In the genomic region with DNA sequence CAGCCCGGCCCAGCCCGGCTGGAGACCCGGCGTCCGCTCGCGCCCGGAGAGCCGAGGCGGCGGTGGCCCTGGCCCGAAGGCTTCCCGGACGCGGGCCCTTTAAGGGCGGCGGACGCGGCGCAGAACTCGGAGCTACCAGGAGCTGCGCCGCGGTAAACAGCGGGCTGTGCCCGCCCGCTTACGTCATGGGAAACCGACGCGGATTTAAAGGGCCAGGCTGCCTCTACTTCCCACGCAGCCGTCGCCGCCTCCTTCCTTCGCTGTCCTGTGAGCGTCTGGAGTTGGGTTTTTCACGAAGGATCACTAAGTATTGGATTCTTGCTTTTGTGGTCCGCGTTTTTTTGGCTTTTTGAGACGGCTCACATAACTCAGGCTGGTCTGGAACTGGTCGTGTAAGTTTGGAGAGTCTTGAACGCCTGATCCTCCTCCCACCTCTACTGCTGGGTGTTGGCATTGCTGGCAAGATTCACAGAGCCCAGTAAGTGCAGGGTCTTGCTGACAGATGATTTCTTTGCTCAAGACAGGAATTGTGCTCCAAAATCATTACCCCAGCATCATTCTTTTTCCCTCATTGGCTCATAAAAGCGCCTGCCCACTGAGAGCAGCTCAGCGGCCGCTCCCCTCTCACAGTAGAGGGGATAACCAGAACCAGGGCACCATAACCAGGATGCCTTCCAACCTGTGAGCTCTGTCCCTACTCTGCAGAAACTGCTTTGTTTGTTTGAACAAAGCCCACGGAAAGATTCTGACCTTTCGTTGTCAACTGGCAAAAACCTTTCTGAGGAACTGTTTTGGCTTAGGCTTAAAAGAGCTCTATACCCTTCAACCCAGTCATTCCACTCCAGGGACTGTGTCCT, we compare ENCODE assay signal across 8 mouse cellular contexts. TPM values are rescaled to one million over a fixed set of nuclear protein-coding genes. Genes with fewer than 3 reads are reported as not detected.
A peak's percentile ranks its signal among the peaks of the same experiment; 100 is the strongest.
DNase-seq lines count a peak whose midpoint lies in the region; ATAC-seq and TF ChIP-seq lines count a peak whose summit lies in the region.

Gene Sidt2, minus strand, starts transcription at position 152 of the 857 bp plus-strand sequence.

- peak within 1 kb of the TSS; percentile 82 for H3K4me2 ChIP-seq in heart, embryonic 13.5 days
- peak within 1 kb of the TSS; percentile 85 for H3K4me2 ChIP-seq in kidney, postnatal 0 days (ENCODE audit: low read length)
- H3K4me2 ChIP-seq in myocyte (ENCODE audit: low read depth), result peak within 1 kb of the TSS; percentile 94

- no peaks in the 10 kb centered on the region for H3K27me3 ChIP-seq in heart, embryonic 13.5 days (replicated peaks)
- H3K27me3 ChIP-seq in kidney, postnatal 0 days (ENCODE audit: insufficient read depth, low read length), result no peaks in the 10 kb centered on the region
- no peaks in the 10 kb centered on the region for H3K27me3 ChIP-seq in liver, adult 2 months (ENCODE audit: control insufficient read depth, insufficient read depth, low read length)
- H3K27me3 ChIP-seq in myocyte (ENCODE audit: control insufficient read depth, insufficient read depth, insufficient read length), result no peaks in the 10 kb centered on the region
- no peaks in the 10 kb centered on the region for H3K27me3 ChIP-seq in splenic B cell, adult 2 months (ENCODE audit: control insufficient read depth, insufficient read depth, low read length, poor library complexity, severe bottlenecking)

- DNase-seq in CD8-positive naive resting alpha-beta T cell, adult 2 months (ENCODE audit: low read depth in 2 of 2, low spot score in 2 of 2), result peak; percentile 75 to 85
- DNase-seq in c-Kit-negative CD71-positive TER-119-positive erythroid progenitor cells, embryonic 14.5 days (ENCODE audit: low read depth, low spot score), result peak; percentile 70
- DNase-seq in fibroblast of lung, adult 2 months (ENCODE audit: low read depth), result peak; percentile 64
- peak; percentile 95 for DNase-seq in kidney, postnatal 0 days (ENCODE audit: low spot score)
- DNase-seq in liver, adult 2 months (ENCODE audit: extremely low read depth, low read depth, low spot score), result peak; percentile 75
- DNase-seq in splenic B cell, adult 2 months (ENCODE audit: low read depth, low spot score), result peak; percentile 90

- peak within 1 kb of the TSS; percentile 77 for H3K4me3 ChIP-seq in heart, embryonic 13.5 days
- peak within 1 kb of the TSS; percentile 95 for H3K4me3 ChIP-seq in kidney, postnatal 0 days (replicated peaks; ENCODE audit: low read depth, low read length)
- H3K4me3 ChIP-seq in liver, adult 2 months (ENCODE audit: insufficient read depth, low read depth, low read length), result peak within 1 kb of the TSS; percentile 94
- H3K4me3 ChIP-seq in myocyte, result peak within 1 kb of the TSS; percentile 73

- peaks cover 24% of the 10 kb centered on the region for H3K36me3 ChIP-seq in heart, embryonic 13.5 days
- peaks cover 15% of the 10 kb centered on the region; the same call in 1 of the 2 replicates for H3K36me3 ChIP-seq in kidney, postnatal 0 days (ENCODE audit: insufficient read depth, low read length)
- H3K36me3 ChIP-seq in liver, adult 2 months (ENCODE audit: control insufficient read depth, insufficient read depth, low read length), result peaks cover 18% of the 10 kb centered on the region
- H3K36me3 ChIP-seq in myocyte (ENCODE audit: control insufficient read depth, insufficient read depth), result peaks cover 10% of the 10 kb centered on the region
- H3K36me3 ChIP-seq in splenic B cell, adult 2 months (ENCODE audit: control insufficient read depth, insufficient read depth, low read length, poor library complexity, severe bottlenecking), result peaks cover 4% of the 10 kb centered on the region; the same call in 1 of the 2 replicates

- TF ChIP-seq CTCF in kidney, postnatal 0 days (IDR thresholded peaks at IDR 0.05; ENCODE audit: low read depth), result no peak
- no peak for TF ChIP-seq CTCF in liver, adult 2 months (IDR thresholded peaks at IDR 0.05; ENCODE audit: low read depth, low read length)

- WGBS in heart, embryonic 13.5 days, result under 1% methylated on average over 48 of the region's 48 CpGs
- 2% methylated on average over 39 of the region's 48 CpGs for WGBS in kidney, postnatal 0 days
- 1% methylated on average over 48 of the region's 48 CpGs for WGBS in liver, adult 2 months

- H3K9me3 ChIP-seq in heart, embryonic 13.5 days, result no peaks in the 10 kb centered on the region
- H3K9me3 ChIP-seq in kidney, postnatal 0 days (replicated peaks; ENCODE audit: low read length), result no peaks in the 10 kb centered on the region

- H3K79me2 ChIP-seq in liver, adult 2 months (ENCODE audit: control insufficient read depth, insufficient read depth, low read length), result peaks cover 22% of the 10 kb centered on the region; the same call in 1 of the 2 replicates
- H3K79me2 ChIP-seq in myocyte (ENCODE audit: control insufficient read depth, insufficient read depth), result peaks cover 17% of the 10 kb centered on the region

- ATAC-seq in heart, embryonic 13.5 days (ENCODE audit: extremely low read depth, insufficient number of reproducible peaks, low FRiP score, low TSS enrichment), result peak; percentile 85
- peak; percentile 87 for ATAC-seq in kidney, postnatal 0 days (replicated peaks; ENCODE audit: low FRiP score, low read depth)

- peak within 1 kb of the TSS; percentile 83 for H3ac ChIP-seq in myocyte (ENCODE audit: control insufficient read depth, insufficient read length)

- TF ChIP-seq POLR2A in liver, adult 2 months (IDR thresholded peaks at IDR 0.05; ENCODE audit: extremely low read depth, insufficient read depth, low read length), result peak; percentile 71
- peak; percentile 37 for TF ChIP-seq POLR2A in myocyte (IDR thresholded peaks at IDR 0.05; ENCODE audit: insufficient read length, low read depth)

- peak within 1 kb of the TSS; percentile 95 for H3K9ac ChIP-seq in heart, embryonic 13.5 days
- H3K9ac ChIP-seq in kidney, postnatal 0 days (ENCODE audit: low read depth, low read length), result peak within 1 kb of the TSS; percentile 98
- peak within 1 kb of the TSS; percentile 98 for H3K9ac ChIP-seq in liver, adult 2 months (ENCODE audit: low read depth, low read length)

- peak within 1 kb of the TSS; percentile 93 for H3K27ac ChIP-seq in heart, embryonic 13.5 days (replicated peaks)
- H3K27ac ChIP-seq in kidney, postnatal 0 days, result peak within 1 kb of the TSS; percentile 95
- peak within 1 kb of the TSS; percentile 97 for H3K27ac ChIP-seq in liver, adult 2 months (replicated peaks; ENCODE audit: insufficient read depth, low read depth, low read length)

- H3K4me1 ChIP-seq in heart, embryonic 13.5 days, result peaks cover 44% of the 10 kb centered on the region
- H3K4me1 ChIP-seq in kidney, postnatal 0 days (replicated peaks; ENCODE audit: insufficient read depth, low read length), result peaks cover 22% of the 10 kb centered on the region
- peaks cover 24% of the 10 kb centered on the region for H3K4me1 ChIP-seq in liver, adult 2 months (ENCODE audit: control insufficient read depth, insufficient read depth, low read length)

TF ChIP-seq in myocyte, 11 proteins besides CTCF, POLR2A, EP300 and RAD21:
- no peak for TF ChIP-seq MAX (IDR thresholded peaks at IDR 0.05; ENCODE audit: low read depth)
- no peak for TF ChIP-seq TCF12 (IDR thresholded peaks at IDR 0.05; ENCODE audit: insufficient read depth, poor library complexity, severe bottlenecking)
- TF ChIP-seq USF1 (IDR thresholded peaks at IDR 0.05; ENCODE audit: low read depth), result no peak
- peak; percentile 23 for TF ChIP-seq POLR2AphosphoS2 (IDR thresholded peaks at IDR 0.05; ENCODE audit: insufficient read length, low read depth)

RNA-seq across cellular contexts. Expression of gene Sidt2, which starts in this region (rescaled TPM):
- 35.5 and 36.3 TPM in 2 replicates for polyA plus RNA-seq in heart, embryonic 13.5 days (2015; fragmentation: Nextera tagmentation; extraction: Ambion mirVana)
- polyA plus RNA-seq in kidney, postnatal 0 days (2015; fragmentation: Nextera tagmentation; extraction: Ambion mirVana), result 50.8 and 53.5 TPM in 2 replicates
- 48.9 and 60.9 TPM in 2 replicates for total RNA-seq in liver, adult 2 months (2014; rRNA removed)
- 330 and 511 TPM in 2 replicates for polyA plus RNA-seq in liver, adult 2 months (2012; rRNA removed)
- polyA plus RNA-seq in myocyte (2012; fragmentation: generic; extraction: Trizol), result 59.9 TPM

Comparison
In these comparisons a context has a peak if more than half of its experiments do, and no peak if none do; other contexts are left out.
1. Peak in every context shown above with its lines: DNase-seq, ATAC-seq, H3K4me3 ChIP-seq and H3K27ac ChIP-seq.